Mouse (Mus musculus): ENCODE results near the gene Letm1.

Gene Letm1

GRCm38 (mm10) chr5:33782345-33782998 lies at the start of gene Letm1:
TSS of gene Letm1 (minus strand) at chr5:33782817.
- peak; percentile 95 for DNase-seq

DNA sequence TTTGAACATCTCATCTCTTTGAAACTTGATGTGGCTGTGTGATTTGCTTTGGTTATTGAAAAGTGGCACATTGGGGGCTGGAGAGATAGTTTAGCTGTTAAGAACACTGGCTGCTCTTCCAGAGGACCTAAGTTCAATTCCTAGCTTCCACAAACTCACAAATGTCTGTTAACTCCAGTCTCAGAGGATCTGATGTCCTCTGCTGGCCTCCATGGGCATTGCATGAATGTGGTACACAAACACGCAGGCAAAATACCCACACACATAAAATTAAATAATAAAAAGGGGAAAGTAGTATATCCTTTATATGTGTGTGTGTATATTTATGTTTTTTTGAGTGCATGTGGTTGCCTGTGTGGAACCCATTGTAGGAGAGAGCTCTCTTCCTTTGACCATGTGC lies 48.2 kb upstream of the Letm1 start:
- DNase-seq: peak; percentile 40

DNA sequence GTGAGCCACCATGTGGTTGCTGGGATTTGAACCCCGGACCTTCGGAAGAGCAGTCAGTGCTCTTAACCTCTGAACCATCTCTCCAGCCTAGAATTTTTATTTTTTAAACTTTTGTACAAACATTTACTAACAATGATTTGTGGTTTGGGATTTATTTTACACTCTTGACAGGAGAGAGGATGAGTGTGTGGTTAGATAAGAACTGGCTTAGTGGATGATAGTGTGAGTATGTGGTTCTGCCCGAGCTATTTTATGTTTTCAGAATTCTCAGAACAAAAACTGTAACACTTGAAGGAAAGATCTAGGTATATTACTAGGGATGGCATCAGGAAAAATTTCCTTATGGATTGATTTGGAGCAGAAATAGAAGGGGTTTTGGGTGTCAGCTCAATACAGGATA lies 47.3 kb upstream of the Letm1 start:
- no peak for DNase-seq

DNA sequence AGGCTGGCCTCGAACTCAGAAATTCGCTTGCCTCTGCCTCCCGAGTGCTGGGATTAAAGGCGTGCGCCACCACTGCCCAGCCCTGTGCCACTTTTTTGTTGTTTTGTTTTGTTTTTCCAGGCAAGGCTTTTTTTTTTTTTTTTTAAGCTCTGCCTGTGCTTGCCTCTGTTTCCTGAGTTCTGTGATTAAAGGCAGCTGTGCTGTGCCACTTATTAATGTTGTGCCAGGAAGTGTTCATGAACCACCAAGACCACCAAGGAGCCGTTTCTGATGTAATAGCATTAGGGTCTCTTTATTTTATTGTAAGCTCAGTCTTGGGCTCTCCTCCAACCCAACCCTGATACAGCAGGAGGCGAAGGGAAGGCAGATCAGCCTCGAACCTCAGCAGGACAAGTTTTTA lies 45.5 kb upstream of the Letm1 start:
- no peak for DNase-seq

DNA sequence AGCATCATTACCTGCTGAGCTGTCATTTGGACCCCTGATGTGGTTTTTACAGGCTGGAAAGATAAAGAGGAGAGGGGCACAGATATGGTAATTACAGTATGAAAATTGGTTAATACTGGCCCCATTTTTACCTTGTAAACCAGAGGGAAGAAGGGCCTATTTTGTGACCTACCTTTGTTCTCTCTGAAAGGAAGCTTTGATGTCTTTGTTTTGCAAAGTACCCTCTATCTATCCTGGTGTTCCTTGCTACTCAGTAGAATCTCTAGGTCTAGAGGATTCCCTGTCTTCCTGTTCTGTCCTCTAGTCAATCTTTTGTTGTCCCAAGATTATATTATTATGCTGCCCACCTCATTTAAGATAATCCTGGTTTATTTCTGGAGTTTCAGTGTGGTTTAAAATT lies 43.4 kb upstream of the Letm1 start:
- no peak for DNase-seq

DNA sequence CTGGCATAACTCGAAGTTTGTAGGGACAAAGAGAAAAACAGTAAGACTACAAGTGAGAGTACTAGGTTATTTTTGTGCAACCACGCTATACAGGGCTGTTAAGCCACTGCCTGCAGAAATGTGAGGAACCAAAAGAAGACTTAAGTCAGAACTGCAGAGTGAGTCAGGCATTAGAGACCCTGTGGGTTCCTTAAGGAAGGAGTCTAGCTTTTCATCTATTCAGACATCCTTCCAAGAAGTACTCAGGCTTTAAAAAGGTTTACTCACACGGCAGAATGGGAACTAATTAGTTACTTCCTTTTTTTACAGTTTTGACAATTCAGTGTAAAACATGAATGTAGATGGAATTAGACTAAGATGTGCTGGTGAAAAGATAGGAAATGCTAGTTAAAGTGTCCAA lies 39.8 kb upstream of the Letm1 start:
- no peak for DNase-seq

DNA sequence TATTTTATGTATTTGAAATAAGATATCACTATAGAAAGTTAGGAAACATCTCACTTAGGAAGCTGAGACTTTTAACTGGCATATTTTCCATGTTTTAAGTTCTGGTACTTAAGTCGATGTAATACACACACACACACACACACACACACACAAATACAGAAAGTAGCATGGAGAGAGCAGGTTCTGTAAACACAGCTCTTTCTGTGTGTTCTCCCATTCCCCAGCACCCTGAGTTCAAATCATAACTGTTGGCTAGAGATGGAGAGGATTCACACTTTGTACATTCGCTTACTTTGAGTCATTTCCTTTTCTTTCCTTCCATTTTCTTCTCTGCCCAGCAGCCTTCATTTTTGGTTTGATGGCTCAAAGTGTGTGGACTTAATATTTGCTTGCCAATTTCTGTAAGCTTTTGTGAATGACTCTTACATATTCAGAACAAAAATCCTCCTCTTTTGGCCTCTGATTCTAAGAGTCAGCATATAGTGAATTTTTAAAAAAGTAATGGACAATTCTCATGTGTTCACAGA lies 39.3 kb upstream of the Letm1 start:
- DNase-seq: no peak

DNA sequence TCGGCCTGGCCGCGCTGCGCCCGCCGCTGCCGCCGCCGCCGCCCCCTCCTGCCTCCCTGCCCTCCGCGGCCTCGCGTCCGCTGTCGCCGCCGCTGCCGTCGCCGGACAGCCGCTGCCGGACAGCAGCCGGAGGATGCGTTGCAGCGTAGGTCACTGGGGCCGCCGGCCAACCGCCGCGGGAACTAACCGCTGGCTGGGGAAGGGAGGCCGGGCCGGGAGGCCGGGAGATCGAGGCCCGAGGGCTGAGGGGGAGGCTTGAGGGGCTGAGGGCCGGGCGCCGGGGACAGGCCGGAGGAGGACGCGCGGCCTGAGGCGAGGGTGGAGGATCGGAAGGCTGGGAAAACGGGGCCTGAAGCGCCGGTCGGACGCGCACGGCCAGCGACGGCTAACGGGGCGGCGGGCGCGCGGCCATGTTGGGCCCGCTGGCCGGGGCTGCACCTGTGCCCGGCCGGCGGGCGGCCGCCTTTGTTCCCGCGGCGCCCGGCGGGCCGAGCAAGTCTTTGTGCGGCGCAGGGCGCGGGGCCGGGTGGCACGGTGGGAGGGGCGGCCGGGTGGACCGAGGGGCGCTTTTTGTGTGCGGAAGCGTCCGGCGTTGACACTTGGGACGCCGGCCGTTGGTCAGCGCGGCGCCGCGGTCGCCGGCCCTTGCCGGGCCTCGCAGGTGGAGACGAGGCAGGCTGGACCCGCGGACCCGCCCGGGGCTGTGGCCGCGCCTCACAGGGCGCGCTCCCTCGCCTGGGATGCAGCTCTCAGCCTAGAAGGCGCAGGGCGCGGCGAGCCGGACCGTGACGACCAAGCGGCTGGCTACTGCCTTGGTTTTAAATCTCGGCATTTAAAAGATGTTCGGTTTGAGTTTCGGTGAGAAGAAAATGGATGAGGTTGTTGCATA lies 38.4 kb upstream of the Letm1 start:
- DNase-seq: peak; percentile 70

DNA sequence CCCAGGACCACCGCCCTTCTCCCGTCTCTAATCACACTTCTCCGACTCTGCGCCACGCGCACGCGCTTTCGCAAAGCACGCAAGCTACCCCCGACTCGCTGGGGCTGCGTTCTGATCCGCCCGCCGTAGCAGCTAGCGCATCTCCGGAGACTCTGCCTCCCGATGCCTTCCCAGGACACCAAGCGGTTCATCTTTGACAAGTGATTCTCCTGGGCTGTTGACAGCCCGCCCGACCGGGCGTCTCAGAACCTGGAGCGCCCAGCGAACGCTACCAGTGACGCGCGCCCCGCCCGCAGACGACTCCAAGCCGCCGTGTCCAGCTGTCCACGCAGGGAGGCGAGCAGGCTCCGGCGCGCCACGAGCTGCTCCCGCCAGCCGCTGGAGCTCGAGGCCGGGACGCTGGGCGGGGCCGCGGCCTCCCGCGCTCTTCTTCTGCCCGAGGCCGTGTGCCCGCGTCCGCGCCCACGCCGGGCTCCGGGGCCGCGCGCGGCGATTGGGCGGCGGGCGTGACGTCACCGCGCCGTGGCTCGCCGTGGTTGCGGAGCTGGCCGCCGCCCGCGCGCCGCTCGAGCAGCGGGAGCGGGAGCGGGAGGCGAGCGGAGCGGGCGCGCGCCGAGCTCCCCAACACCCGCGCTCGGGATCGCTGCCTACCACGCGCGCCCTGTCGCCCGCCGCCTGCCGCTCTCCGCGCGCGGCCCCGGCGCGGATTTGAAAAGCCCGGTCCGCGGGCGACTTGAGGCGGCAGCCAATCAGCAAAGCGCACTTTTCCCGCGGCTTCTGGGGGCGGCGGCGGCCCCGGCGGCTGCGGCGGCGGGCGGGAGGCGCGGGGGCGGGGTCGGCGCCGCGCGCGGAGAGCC lies 37.5 kb upstream of the Letm1 start, which contains the start of gene Nsd2:
Gene Nsd2, plus strand, starts transcription at position 850 of the 857 bp plus-strand sequence.
- DNase-seq: peak; percentile 97

GRCm38 (mm10) chr5:33819141-33819875 lies 36.7 kb upstream of the Letm1 start:
- DNase-seq: peak; percentile 31

GRCm38 (mm10) chr5:33818104-33818503 lies 35.5 kb upstream of the Letm1 start:
- DNase-seq: no peak

GRCm38 (mm10) chr5:33816008-33816725 lies 33.5 kb upstream of the Letm1 start:
- no peak for DNase-seq

GRCm38 (mm10) chr5:33811519-33811918 lies 28.9 kb upstream of the Letm1 start:
- DNase-seq: no peak

DNA sequence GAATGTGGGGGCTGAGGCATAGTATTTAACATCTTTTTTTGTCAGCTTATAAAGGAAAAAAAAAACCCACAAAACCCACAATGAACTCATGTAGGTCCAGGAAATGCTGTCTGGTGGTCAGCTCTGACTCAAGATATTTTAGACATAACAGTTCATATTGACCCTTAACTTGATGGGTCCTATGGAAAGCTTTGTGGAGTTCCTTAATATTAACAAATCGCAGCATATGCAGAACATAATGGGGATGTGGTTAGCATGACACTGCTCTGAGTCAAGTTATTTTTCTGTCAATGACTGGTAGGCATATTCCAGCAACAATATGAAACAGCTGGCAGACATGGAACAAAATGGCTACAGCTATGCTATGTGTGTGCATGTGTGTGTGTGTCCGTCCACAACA lies 20.7 kb upstream of the Letm1 start:
- DNase-seq: no peak

DNA sequence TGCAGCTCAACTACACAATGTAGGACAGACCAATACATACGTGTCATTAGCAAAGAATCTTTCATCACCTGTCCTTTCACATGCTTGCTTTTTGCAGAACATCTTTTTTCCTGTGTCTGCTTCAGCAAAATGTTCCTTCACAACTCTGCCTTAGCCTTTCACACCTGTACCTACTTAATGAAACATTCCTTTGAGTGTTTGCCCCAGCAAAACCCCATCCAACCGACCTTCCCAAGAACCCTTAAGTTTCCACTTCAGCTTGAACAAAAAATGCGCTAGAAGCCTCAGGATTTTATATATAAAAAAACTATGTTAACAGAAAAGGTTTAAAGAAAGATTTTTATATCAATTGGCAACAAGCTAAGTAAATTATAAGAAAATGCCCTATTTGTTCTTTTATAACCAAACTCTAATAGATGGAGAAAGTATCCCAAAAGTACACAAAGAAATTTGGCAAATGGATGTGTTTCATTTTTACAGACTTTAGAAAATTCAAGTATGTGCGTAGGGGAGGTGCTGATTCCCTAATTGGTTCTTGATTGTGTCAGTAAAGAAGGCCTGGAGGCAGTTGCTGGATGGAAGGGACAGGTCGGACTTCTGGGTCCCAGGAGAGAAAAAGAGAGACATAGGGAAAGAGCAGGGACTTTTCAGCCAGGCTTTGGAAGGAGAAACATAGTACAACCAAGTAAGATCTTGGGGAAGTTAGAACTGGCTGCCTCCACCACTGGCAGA lies 9.5 kb upstream of the Letm1 start:
- no peak for DNase-seq

GRCm38 (mm10) chr5:33782999-33783390 lies 378 bp upstream of the Letm1 start:
- no peak for DNase-seq

GRCm38 (mm10) chr5:33781964-33782344 lies 663 bp downstream of the Letm1 start:
- DNase-seq: no peak

DNA sequence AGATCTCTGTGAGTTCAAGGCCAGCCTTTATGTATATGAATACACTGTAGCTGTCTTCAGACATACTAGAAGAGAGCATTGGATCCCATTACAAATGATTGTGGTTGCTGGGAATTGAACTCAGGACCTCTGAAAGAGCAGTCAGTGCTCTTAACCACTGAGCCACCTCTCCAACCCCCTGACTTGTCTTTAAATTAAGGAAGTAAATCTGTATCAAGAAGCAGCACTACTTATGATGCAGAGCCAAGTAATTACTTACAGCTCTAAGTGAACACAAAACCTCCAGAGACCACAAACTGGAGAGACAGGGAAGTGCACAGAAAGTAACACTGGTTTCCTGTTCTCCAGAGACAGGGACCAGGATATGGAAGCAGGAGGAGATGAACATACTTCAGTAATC lies 5.4 kb downstream of the Letm1 start:
- DNase-seq: no peak

GRCm38 (mm10) chr5:33743481-33743880 lies 39.1 kb downstream of the Letm1 start:
- no peak for DNase-seq

- DNase-seq: no peak
Measured at GRCm38 (mm10) chr5:33740548-33740947, 42.1 kb downstream of the Letm1 start.

GRCm38 (mm10) chr5:33738341-33738740 lies 44.3 kb downstream of the Letm1 start:
- DNase-seq: no peak
